Mouse (Mus musculus): ENCODE data around the gene Plcb1. TPM values are rescaled to one million over a fixed set of nuclear protein-coding genes. Genes with fewer than 3 reads are reported as not detected.

The Plcb1 gene
- polyA plus RNA-seq, 1 experiment from 2014 or later, result 7.0 TPM

GRCm38 (mm10) chr2:135503328-135503997 is 717.6 kb downstream of the Plcb1 start:
- H3K27me3 ChIP-seq (ENCODE audit: control insufficient read depth, insufficient read depth, low read length), result no peaks in the 10 kb centered on the region
- H3K4me1 ChIP-seq (ENCODE audit: control insufficient read depth, insufficient read depth, low read length), result no peaks in the 10 kb centered on the region
- ATAC-seq (replicated peaks; ENCODE audit: insufficient number of reproducible peaks, low FRiP score, low TSS enrichment, low read depth) (no peak), DNase-seq (ENCODE audit: low spot score) (no peak)
- H3K36me3 ChIP-seq (replicated peaks; ENCODE audit: control insufficient read depth, insufficient read depth, low read depth, low read length), result no peaks in the 10 kb centered on the region
- no peak overlapping the region for H3K4me2 ChIP-seq (ENCODE audit: low read depth, low read length)
- no peak overlapping the region for H3K4me3 ChIP-seq (ENCODE audit: low read depth, low read length)
- no peak overlapping the region for H3K27ac ChIP-seq (replicated peaks; ENCODE audit: low read depth, low read length)
- 87% methylated on average over 4 of the region's 4 CpGs for WGBS
- no peaks in the 10 kb centered on the region for H3K9me3 ChIP-seq (replicated peaks; ENCODE audit: control insufficient read depth, low read length)
- H3K9ac ChIP-seq (replicated peaks; ENCODE audit: low read length), result no peak overlapping the region

GRCm38 (mm10) chr2:135503998-135504354 is 718.1 kb downstream of the Plcb1 start:
- H3K9me3 ChIP-seq (replicated peaks; ENCODE audit: control insufficient read depth, low read length), result no peaks in the 10 kb centered on the region
- no peak overlapping the region for H3K4me3 ChIP-seq (ENCODE audit: low read depth, low read length)
- no peak overlapping the region for H3K4me2 ChIP-seq (ENCODE audit: low read depth, low read length)
- no peak overlapping the region for H3K27ac ChIP-seq (replicated peaks; ENCODE audit: low read depth, low read length)
- DNase-seq (ENCODE audit: low spot score) (no peak), ATAC-seq (replicated peaks; ENCODE audit: insufficient number of reproducible peaks, low FRiP score, low TSS enrichment, low read depth) (no peak)
- no peaks in the 10 kb centered on the region for H3K36me3 ChIP-seq (replicated peaks; ENCODE audit: control insufficient read depth, insufficient read depth, low read depth, low read length)
- no peaks in the 10 kb centered on the region for H3K27me3 ChIP-seq (ENCODE audit: control insufficient read depth, insufficient read depth, low read length)
- H3K4me1 ChIP-seq (ENCODE audit: control insufficient read depth, insufficient read depth, low read length), result no peaks in the 10 kb centered on the region
- H3K9ac ChIP-seq (replicated peaks; ENCODE audit: low read length), result no peak overlapping the region

- H3K4me2 ChIP-seq (ENCODE audit: low read depth, low read length), result no peak overlapping the region
- no peak for ATAC-seq (replicated peaks; ENCODE audit: insufficient number of reproducible peaks, low FRiP score, low TSS enrichment, low read depth)
- no peaks in the 10 kb centered on the region for H3K4me1 ChIP-seq (ENCODE audit: control insufficient read depth, insufficient read depth, low read length)
- no peaks in the 10 kb centered on the region for H3K27me3 ChIP-seq (ENCODE audit: control insufficient read depth, insufficient read depth, low read length)
- H3K4me3 ChIP-seq (ENCODE audit: low read depth, low read length), result no peak overlapping the region
- no peaks in the 10 kb centered on the region for H3K36me3 ChIP-seq (replicated peaks; ENCODE audit: control insufficient read depth, insufficient read depth, low read depth, low read length)
- WGBS, result 82% methylated on average over 1 of the region's 1 CpGs
- H3K9me3 ChIP-seq (replicated peaks; ENCODE audit: control insufficient read depth, low read length), result no peaks in the 10 kb centered on the region
- no peak overlapping the region for H3K9ac ChIP-seq (replicated peaks; ENCODE audit: low read length)
- DNase-seq (ENCODE audit: low spot score), result no peak
- no peak overlapping the region for H3K27ac ChIP-seq (replicated peaks; ENCODE audit: low read depth, low read length)
Observed at GRCm38 (mm10) chr2:135507111-135507510, 721.2 kb downstream of the Plcb1 start.

- 72% methylated on average over 2 of the region's 2 CpGs for WGBS
- DNase-seq (ENCODE audit: low spot score), result no peak
- H3K9me3 ChIP-seq (replicated peaks; ENCODE audit: control insufficient read depth, low read length), result no peaks in the 10 kb centered on the region
Observed at GRCm38 (mm10) chr2:135518956-135519355, 733.1 kb downstream of the Plcb1 start.

More at GRCm38 (mm10) chr2:135518956-135519355, 733.1 kb downstream of the Plcb1 start:
- Histone ChIP-seq H3K27ac (replicated peaks; ENCODE audit: low read depth, low read length) (no peak overlapping the region), H3K4me2 (ENCODE audit: low read depth, low read length) (no peak overlapping the region), H3K27me3 (ENCODE audit: control insufficient read depth, insufficient read depth, low read length) (no peaks in the 10 kb centered on the region), H3K4me3 (ENCODE audit: low read depth, low read length) (no peak overlapping the region), H3K36me3 (replicated peaks; ENCODE audit: control insufficient read depth, insufficient read depth, low read depth, low read length) (no peaks in the 10 kb centered on the region), H3K4me1 (ENCODE audit: control insufficient read depth, insufficient read depth, low read length) (no peaks in the 10 kb centered on the region), H3K9ac (replicated peaks; ENCODE audit: low read length) (no peak overlapping the region)
- ATAC-seq (replicated peaks; ENCODE audit: insufficient number of reproducible peaks, low FRiP score, low TSS enrichment, low read depth), result no peak

Other genes with a start within 250 kb of the Plcb1 start
- not detected in 2 replicates for gene Hao1, start 231.7 kb upstream of the Plcb1 start, polyA plus RNA-seq (2014; fragmentation: Nextera tagmentation; extraction: Ambion mirVana)
- gene Tmx4, start 141.9 kb upstream of the Plcb1 start, polyA plus RNA-seq (2014; fragmentation: Nextera tagmentation; extraction: Ambion mirVana), result 32.4 and 33.7 TPM in 2 replicates